Mouse (Mus musculus): ENCODE data around the gene Gm10340. TPM values are rescaled to one million over a fixed set of nuclear protein-coding genes. Genes with fewer than 3 reads are reported as not detected.
"Not testable (repeated sequence)": the region's sequence is repeated elsewhere in the genome, so short reads cannot be mapped to it uniquely, and the experiment has no call there.

Gm10340 gene
- not detected for total RNA-seq (2021)
- long read RNA-seq, result 0 reads

DNA sequence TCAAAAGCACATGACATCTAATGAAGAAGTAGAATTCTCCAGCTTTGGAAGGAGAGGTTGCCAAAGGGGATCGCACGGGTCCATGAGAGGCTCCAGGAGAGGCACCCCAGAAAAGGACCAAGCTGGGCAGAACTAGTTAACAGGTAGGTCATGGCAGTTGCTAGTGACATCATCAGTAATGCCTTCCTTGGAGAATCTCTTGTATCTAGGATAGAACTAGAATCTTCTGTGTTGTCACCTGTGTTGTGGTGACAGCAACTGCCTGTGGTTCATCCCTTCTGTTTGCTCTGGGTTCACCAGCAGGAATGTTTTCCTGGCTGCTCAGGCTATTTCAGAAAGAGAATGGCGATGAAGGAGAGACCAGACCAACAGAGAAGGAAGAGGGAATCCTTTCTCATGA, at the start of gene Gm10340:
Gene Gm10340, plus strand, starts transcription at position 301 of the 400 bp plus-strand sequence.
- DNase-seq (ENCODE audit: low spot score in 2 of 2), result not testable (repeated sequence)

DNA sequence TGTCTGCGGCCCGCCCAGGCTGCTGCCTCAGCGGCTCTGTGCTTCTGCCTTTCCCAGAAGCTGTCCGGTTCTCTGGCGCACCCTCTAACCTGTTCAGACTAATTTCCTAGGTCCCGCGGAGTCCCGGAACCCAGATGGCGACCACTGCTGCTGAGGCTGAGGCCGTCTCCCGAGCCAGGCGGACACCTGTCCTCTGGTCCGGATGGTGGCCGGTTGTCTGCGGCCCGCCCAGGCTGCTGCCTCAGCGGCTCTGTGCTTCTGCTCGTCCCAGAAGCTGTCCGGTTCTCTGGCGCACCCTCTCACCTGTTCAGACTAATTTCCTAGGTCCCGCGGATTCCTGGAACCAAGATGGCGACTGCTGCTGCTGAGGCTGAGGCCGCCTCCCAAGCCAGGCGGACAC, 17.7 kb upstream of the Gm10340 start:
- DNase-seq (ENCODE audit: low spot score in 2 of 2), result peak; percentile 4 to 22

DNA sequence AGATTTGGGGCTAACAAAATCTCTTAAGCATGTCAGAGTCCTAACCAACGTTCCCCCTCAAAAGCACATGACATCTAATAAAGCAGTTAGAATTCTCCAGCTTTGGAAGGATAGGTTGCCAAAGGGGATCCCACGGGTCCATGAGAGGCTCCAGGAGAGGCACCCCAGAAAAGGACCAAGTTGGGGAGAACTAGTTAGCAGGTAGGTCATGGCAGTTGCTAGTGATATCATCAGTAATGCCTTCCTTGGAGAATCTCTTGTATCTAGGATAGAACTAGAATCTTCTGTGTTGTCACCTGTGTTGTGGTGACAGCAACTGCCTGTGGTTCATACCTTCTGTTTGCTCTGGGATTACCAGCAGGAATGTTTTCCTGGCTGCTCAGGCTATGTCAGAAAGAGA, 54.2 kb downstream of the Gm10340 start, which contains the start of gene Gm5795:
Gene Gm5795, plus strand, starts transcription at position 301 of the 400 bp plus-strand sequence.
- DNase-seq (ENCODE audit: low spot score in 2 of 2), result not testable (repeated sequence)

Other genes starting within 250 kb of the Gm10340 start
- gene Gm2888, start 104.0 kb upstream of the Gm10340 start, total RNA-seq (2021), result not detected
- 1 to 10 TPM; 1.3 to 2.1 TPM for gene Gm2897, start 84.7 kb upstream of the Gm10340 start, total RNA-seq (2021)
- under 1 TPM in 1 of 2 experiments, not detected in 1; 0.69 TPM for gene Gm5795, start 54.3 kb downstream of the Gm10340 start, total RNA-seq (2021)
- 1 to 10 TPM; 5.7 to 9.6 TPM for gene D830030K20Rik, start 74.5 kb downstream of the Gm10340 start, total RNA-seq (2021)
- gene Gm2956, start 198.6 kb downstream of the Gm10340 start, total RNA-seq (2021), result 1 to 10 TPM in 1 of 2 experiments, not detected in 1; 3.7 TPM